In genomic region chr3:98443149-98443779, GRCm38 (mm10) we compare ENCODE assay signal across 16 mouse cellular contexts. TPM values are rescaled to one million over a fixed set of nuclear protein-coding genes. Genes with fewer than 3 reads are reported as not detected.
DNase-seq lines count a peak whose midpoint lies in the region; ATAC-seq and TF ChIP-seq lines count a peak whose summit lies in the region.
"Not testable (repeated sequence)": the region's sequence is repeated elsewhere in the genome, so short reads cannot be mapped to it uniquely, and the experiment has no call there.
"Had no signal": no experiment of that assay in that cellular context is flagged by ENCODE, and none has a peak within 500 bp of the region (broad histone marks: within the 10 kb centered on the region; RNA-seq: fewer than 3 reads in every experiment).

No protein-coding gene starts in this region.

- not testable (repeated sequence) for H3K9ac ChIP-seq in hindbrain, postnatal 0 days (replicated peaks; ENCODE audit: low read length); kidney, postnatal 0 days (ENCODE audit: low read depth, low read length); lung, embryonic 15.5 days; midbrain, postnatal 0 days (replicated peaks; ENCODE audit: low read length, poor library complexity, severe bottlenecking); stomach, postnatal 0 days (ENCODE audit: low read length)

- not testable (repeated sequence) for H3K27me3 ChIP-seq in hindbrain, postnatal 0 days (ENCODE audit: insufficient read depth, low read length); kidney, postnatal 0 days (ENCODE audit: insufficient read depth, low read length); lung, embryonic 15.5 days; midbrain, postnatal 0 days (ENCODE audit: insufficient read depth, low read length); stomach, postnatal 0 days (ENCODE audit: control insufficient read depth, insufficient read depth, low read length)

- H3K9me3 ChIP-seq in hindbrain, postnatal 0 days (ENCODE audit: low read length); kidney, postnatal 0 days (replicated peaks; ENCODE audit: low read length); lung, embryonic 15.5 days; midbrain, postnatal 0 days (ENCODE audit: low read length); stomach, postnatal 0 days (ENCODE audit: control insufficient read depth, low read length): not testable (repeated sequence)

- TF ChIP-seq EP300 in stomach, postnatal 0 days (optimal IDR thresholded peaks at IDR 0.05): not testable (repeated sequence)

- H3K4me1 ChIP-seq in cortical plate, adult 2 months (ENCODE audit: control insufficient read depth, insufficient read depth, low read length); hindbrain, postnatal 0 days (ENCODE audit: insufficient read depth, low read length); kidney, postnatal 0 days (replicated peaks; ENCODE audit: insufficient read depth, low read length); lung, embryonic 15.5 days; midbrain, postnatal 0 days (ENCODE audit: insufficient read depth, low read length); stomach, postnatal 0 days (replicated peaks; ENCODE audit: control insufficient read depth, insufficient read depth): not testable (repeated sequence)

- not testable (repeated sequence) for TF ChIP-seq POLR2A in cortical plate, adult 2 months (IDR thresholded peaks at IDR 0.05; ENCODE audit: extremely low read depth, insufficient read depth, low read length)

- not testable (repeated sequence) for H3K36me3 ChIP-seq in hindbrain, postnatal 0 days (ENCODE audit: insufficient read depth, low read length); kidney, postnatal 0 days (ENCODE audit: insufficient read depth, low read length); lung, embryonic 15.5 days; midbrain, postnatal 0 days (ENCODE audit: insufficient read depth, low read length); stomach, postnatal 0 days (ENCODE audit: control insufficient read depth, insufficient read depth, low read length)

- peak; percentile 92 for ATAC-seq in granulocyte monocyte progenitor cell, adult 5-6 weeks (replicated peaks; ENCODE audit: poor library complexity, severe bottlenecking)
- ATAC-seq in hindbrain, postnatal 0 days: peak; percentile 76
- peak; percentile 69 for ATAC-seq in kidney, postnatal 0 days (replicated peaks; ENCODE audit: low FRiP score, low read depth)
- ATAC-seq in lung, embryonic 15.5 days (ENCODE audit: borderline replicate concordance, extremely low read depth, low FRiP score, low TSS enrichment): 0 out of 2 replicates have a peak, but pooled peaks have one; percentile 3
- peak; percentile 47; the same call in 1 of the 2 replicates for ATAC-seq in midbrain, postnatal 0 days (ENCODE audit: low FRiP score)
- not testable (repeated sequence) for ATAC-seq in stomach, postnatal 0 days (ENCODE audit: low FRiP score, low TSS enrichment)

- peak; percentile 30; the same call in 1 of the 2 replicates for TF ChIP-seq CTCF in cortical plate, adult 2 months (IDR thresholded peaks at IDR 0.05; ENCODE audit: extremely low read depth, insufficient read depth, low read length)
- TF ChIP-seq CTCF in hindbrain, postnatal 0 days (IDR thresholded peaks at IDR 0.05; ENCODE audit: low read depth): peak; percentile 59
- peak; percentile 66 for TF ChIP-seq CTCF in kidney, postnatal 0 days (IDR thresholded peaks at IDR 0.05; ENCODE audit: low read depth)
- peak; percentile 54 for TF ChIP-seq CTCF in midbrain, postnatal 0 days (IDR thresholded peaks at IDR 0.05)
- peak; percentile 60 for TF ChIP-seq CTCF in stomach, postnatal 0 days (IDR thresholded peaks at IDR 0.05; ENCODE audit: low read depth)

- 15% methylated on average over 3 of the region's 3 CpGs for WGBS in hindbrain, postnatal 0 days
- 12% methylated on average over 3 of the region's 3 CpGs for WGBS in kidney, postnatal 0 days
- 5% methylated on average over 3 of the region's 3 CpGs for WGBS in lung, embryonic 15.5 days
- WGBS in midbrain, postnatal 0 days: 9% methylated on average over 3 of the region's 3 CpGs
- WGBS in stomach, postnatal 0 days: 8% methylated on average over 3 of the region's 3 CpGs

- not testable (repeated sequence) for H3K4me2 ChIP-seq in hindbrain, postnatal 0 days (ENCODE audit: low read depth, low read length); kidney, postnatal 0 days (ENCODE audit: low read length); lung, embryonic 15.5 days; midbrain, postnatal 0 days (ENCODE audit: low read depth, low read length, poor library complexity, severe bottlenecking); stomach, postnatal 0 days (replicated peaks; ENCODE audit: low read depth)

- H3K4me3 ChIP-seq in cortical plate, adult 2 months (ENCODE audit: insufficient read depth, low read length); hindbrain, postnatal 0 days (ENCODE audit: low read length); kidney, postnatal 0 days (replicated peaks; ENCODE audit: low read depth, low read length); lung, embryonic 15.5 days; midbrain, postnatal 0 days (ENCODE audit: low read depth, low read length); stomach, postnatal 0 days (ENCODE audit: low read depth, low read length): not testable (repeated sequence)

- peak; percentile 19 to 24 for DNase-seq in B cell, adult 2 months
- DNase-seq in hindbrain, postnatal 0 days (ENCODE audit: low spot score); kidney, postnatal 0 days (ENCODE audit: low spot score); midbrain, postnatal 0 days (ENCODE audit: low spot score); stomach, postnatal 0 days (ENCODE audit: low spot score): not testable (repeated sequence)

- H3K27ac ChIP-seq in cortical plate, adult 2 months (ENCODE audit: insufficient read depth, low read length); hindbrain, postnatal 0 days; kidney, postnatal 0 days; lung, embryonic 15.5 days; midbrain, postnatal 0 days (ENCODE audit: low read depth, low read length); stomach, postnatal 0 days (replicated peaks): not testable (repeated sequence)

RNA-seq across cellular contexts. Expression of gene Gm4450, which starts 13.7 kb away (rescaled TPM):
- not detected in 2 replicates for polyA plus RNA-seq in cortical plate, adult 2 months (2012; rRNA removed)
- total RNA-seq in granulocyte monocyte progenitor cell, adult 5-6 weeks (2014; fragmentation: Nextera tagmentation): not detected in 2 replicates
- total RNA-seq in granulocyte monocyte progenitor cell, adult 5-6 weeks (2017): not detected in 2 replicates
- total RNA-seq in hindbrain, postnatal 0 days (2014; rRNA removed): not detected in 2 replicates
- polyA plus RNA-seq in hindbrain, postnatal 0 days (2015; fragmentation: Nextera tagmentation; extraction: Ambion mirVana): not detected in 2 replicates
- 83.6 and 90.6 TPM in 2 replicates for polyA plus RNA-seq in kidney, postnatal 0 days (2015; fragmentation: Nextera tagmentation; extraction: Ambion mirVana)
- not detected in 2 replicates for polyA plus RNA-seq in lung, embryonic 15.5 days (2015; fragmentation: Nextera tagmentation; extraction: Ambion mirVana)
- total RNA-seq in midbrain, postnatal 0 days (2014; rRNA removed): not detected in 2 replicates
- polyA plus RNA-seq in midbrain, postnatal 0 days (2015; fragmentation: Nextera tagmentation; extraction: Ambion mirVana): not detected in 2 replicates
- not detected in 2 replicates for polyA plus RNA-seq in stomach, postnatal 0 days (2015; fragmentation: Nextera tagmentation; extraction: Ambion mirVana)
- total RNA-seq: gastrocnemius, postnatal 10 days; layer of hippocampus, adult 8-10 months; left cerebral cortex, postnatal 10 days had no signal
- polyA plus RNA-seq: C2C12; embryonic facial prominence, embryonic 11.5 days; forebrain, embryonic 10.5 days; heart, embryonic 12.5 days; liver, embryonic 12.5 days had no signal

Comparison
In these comparisons a context has a peak if more than half of its experiments do, and no peak if none do; other contexts are left out.
1. RNA of gene Gm4450, which starts 13.7 kb away (polyA plus RNA-seq): 83.6 to 90.6 TPM in kidney, postnatal 0 days; not detected in hindbrain, postnatal 0 days, not detected in cortical plate, adult 2 months, not detected in lung, embryonic 15.5 days, not detected in midbrain, postnatal 0 days and not detected in stomach, postnatal 0 days; every median in the first group is over 10 times any median in the second.
2. Peak in every context shown above with its lines, with median percentiles within 50 percentile points of each other: CTCF ChIP-seq.